Mouse (Mus musculus): Measurements from ENCODE around the gene Lrcol1. TPM values are rescaled to one million over a fixed set of nuclear protein-coding genes. Genes with fewer than 3 reads are reported as not detected.

Gene Lrcol1
- polyA plus RNA-seq (2015; fragmentation: Nextera tagmentation; extraction: Ambion mirVana) = not detected in 2 replicates

GRCm38 (mm10) chr5:110344524-110344923, at the start of gene Lrcol1:
Gene Lrcol1, plus strand, starts transcription at chr5:110344730.
- ATAC-seq (ENCODE audit: insufficient number of reproducible peaks, low FRiP score, low TSS enrichment, low read depth) = no peak
- H3K27ac ChIP-seq (replicated peaks) = no peak within 1 kb of the TSS
- no peaks in the 10 kb centered on the region for H3K36me3 ChIP-seq
- H3K9ac ChIP-seq = no peak within 1 kb of the TSS
- peaks cover 14% of the 10 kb centered on the region for H3K4me1 ChIP-seq
- no peaks in the 10 kb centered on the region for H3K9me3 ChIP-seq (replicated peaks)
- peak within 1 kb of the TSS; percentile 98; the same call in 1 of the 2 replicates for H3K4me2 ChIP-seq (replicated peaks)
- 60% methylated on average over 4 of the region's 4 CpGs for WGBS
- no peak within 1 kb of the TSS for H3K4me3 ChIP-seq (replicated peaks)
- peaks cover 27% of the 10 kb centered on the region for H3K27me3 ChIP-seq

- Histone ChIP-seq H3K9ac (no peak overlapping the region), H3K27ac (replicated peaks) (no peak overlapping the region), H3K27me3 (no peaks in the 10 kb centered on the region), H3K9me3 (replicated peaks) (no peaks in the 10 kb centered on the region), H3K4me1 (no peaks in the 10 kb centered on the region), H3K36me3 (peaks cover 68% of the 10 kb centered on the region), H3K4me3 (replicated peaks) (no peak overlapping the region), H3K4me2 (replicated peaks) (no peak overlapping the region)
- no peak for ATAC-seq (ENCODE audit: insufficient number of reproducible peaks, low FRiP score, low TSS enrichment, low read depth)
- whole genome bisulfite sequencing = 92% methylated on average over 1 of the region's 1 CpGs
Observed at GRCm38 (mm10) chr5:110296637-110297036, 47.9 kb upstream of the Lrcol1 start.

DNA sequence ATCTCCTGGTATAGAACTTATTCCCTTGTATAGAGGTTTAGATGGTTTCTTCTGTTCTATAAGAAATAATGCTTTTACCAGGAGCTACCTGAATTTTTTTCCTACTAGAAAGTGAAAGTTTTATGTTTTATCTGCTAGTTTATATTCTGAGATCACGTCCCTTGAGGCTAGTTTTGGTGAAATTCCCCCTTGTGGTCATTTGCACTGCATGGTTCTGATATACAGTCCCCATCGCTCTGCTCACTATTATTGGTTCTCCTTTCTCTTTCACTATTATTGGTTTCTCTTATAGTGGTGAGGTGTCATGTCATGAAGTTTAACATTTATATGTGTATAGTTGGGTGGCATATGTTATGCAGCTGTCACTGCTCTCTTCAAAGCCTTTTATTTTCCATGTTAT, 43.9 kb upstream of the Lrcol1 start:
- Histone ChIP-seq H3K36me3 (peaks cover 82% of the 10 kb centered on the region), H3K9me3 (replicated peaks) (no peaks in the 10 kb centered on the region)
- WGBS = 89% methylated on average over 2 of the region's 2 CpGs

DNA sequence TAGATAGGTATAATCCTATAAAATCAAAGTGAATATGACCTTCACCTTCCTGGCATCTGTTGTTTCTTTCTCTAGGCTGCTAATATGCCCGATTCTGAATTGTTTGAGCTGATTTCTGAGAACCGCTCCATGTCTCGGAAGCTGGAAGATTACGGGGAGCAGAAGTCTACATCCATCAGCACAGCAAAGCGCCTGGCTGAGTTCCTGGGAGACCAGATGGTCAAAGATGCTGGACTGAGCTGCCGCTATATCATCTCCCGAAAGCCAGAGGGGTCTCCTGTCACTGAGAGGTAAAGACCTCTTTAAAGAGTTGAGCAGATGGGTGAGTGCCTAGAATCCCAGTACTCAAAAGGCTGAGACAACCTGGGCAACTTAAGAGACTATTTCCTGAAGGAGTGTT, 35.7 kb upstream of the Lrcol1 start:
- peaks cover 73% of the 10 kb centered on the region for H3K36me3 ChIP-seq
- no peak overlapping the region for H3K4me2 ChIP-seq (replicated peaks)
- 96% methylated on average over 7 of the region's 7 CpGs for WGBS
- no peaks in the 10 kb centered on the region for H3K27me3 ChIP-seq
- H3K9ac ChIP-seq = no peak overlapping the region
- no peaks in the 10 kb centered on the region for H3K9me3 ChIP-seq (replicated peaks)
- no peak for ATAC-seq (ENCODE audit: insufficient number of reproducible peaks, low FRiP score, low TSS enrichment, low read depth)
- no peak overlapping the region for H3K4me3 ChIP-seq (replicated peaks)
- no peaks in the 10 kb centered on the region for H3K4me1 ChIP-seq
- H3K27ac ChIP-seq (replicated peaks) = no peak overlapping the region

More for the DNA sequence above, 43.9 kb upstream of the Lrcol1 start:
- Histone ChIP-seq H3K27ac (replicated peaks) (no peak overlapping the region), H3K4me2 (replicated peaks) (no peak overlapping the region), H3K27me3 (no peaks in the 10 kb centered on the region), H3K4me3 (replicated peaks) (no peak overlapping the region), H3K9ac (no peak overlapping the region), H3K4me1 (no peaks in the 10 kb centered on the region)
- ATAC-seq (ENCODE audit: insufficient number of reproducible peaks, low FRiP score, low TSS enrichment, low read depth) = no peak

DNA sequence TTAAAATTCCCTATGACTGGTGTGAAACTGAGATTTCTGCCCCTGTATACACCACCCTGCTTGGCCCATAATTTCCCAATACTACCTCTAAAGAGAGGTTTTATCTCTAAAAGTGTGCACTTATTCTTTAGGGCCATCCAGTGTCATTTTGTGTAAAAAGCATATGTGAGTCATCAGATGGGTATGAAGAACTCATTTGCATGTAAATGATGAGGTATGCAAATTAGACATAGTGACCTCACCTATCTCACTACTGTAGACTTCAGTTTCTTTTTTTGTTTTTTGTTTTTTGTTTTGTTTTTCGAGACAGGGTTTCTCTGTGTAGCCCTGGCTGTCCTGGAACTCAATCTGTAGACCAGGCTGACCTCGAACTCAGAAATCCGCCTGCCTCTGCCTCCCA, 31.4 kb upstream of the Lrcol1 start:
- WGBS = 87% methylated on average over 3 of the region's 3 CpGs
- no peak overlapping the region for H3K4me2 ChIP-seq (replicated peaks)

GRCm38 (mm10) chr5:110330508-110330907, 14.0 kb upstream of the Lrcol1 start:
- Histone ChIP-seq H3K9me3 (replicated peaks) (no peaks in the 10 kb centered on the region), H3K4me2 (replicated peaks) (no peak overlapping the region), H3K27me3 (no peaks in the 10 kb centered on the region), H3K36me3 (peaks cover 67% of the 10 kb centered on the region), H3K4me3 (replicated peaks) (no peak overlapping the region), H3K9ac (no peak overlapping the region), H3K4me1 (no peaks in the 10 kb centered on the region), H3K27ac (replicated peaks) (no peak overlapping the region)
- WGBS = 85% methylated on average over 3 of the region's 3 CpGs
- no peak for ATAC-seq (ENCODE audit: insufficient number of reproducible peaks, low FRiP score, low TSS enrichment, low read depth)

More for the DNA sequence above, 31.4 kb upstream of the Lrcol1 start:
- Histone ChIP-seq H3K9me3 (replicated peaks) (no peaks in the 10 kb centered on the region), H3K36me3 (peaks cover 52% of the 10 kb centered on the region), H3K4me3 (replicated peaks) (no peak overlapping the region), H3K4me1 (no peaks in the 10 kb centered on the region), H3K27ac (replicated peaks) (no peak overlapping the region), H3K27me3 (no peaks in the 10 kb centered on the region), H3K9ac (no peak overlapping the region)
- no peak for ATAC-seq (ENCODE audit: insufficient number of reproducible peaks, low FRiP score, low TSS enrichment, low read depth)

DNA sequence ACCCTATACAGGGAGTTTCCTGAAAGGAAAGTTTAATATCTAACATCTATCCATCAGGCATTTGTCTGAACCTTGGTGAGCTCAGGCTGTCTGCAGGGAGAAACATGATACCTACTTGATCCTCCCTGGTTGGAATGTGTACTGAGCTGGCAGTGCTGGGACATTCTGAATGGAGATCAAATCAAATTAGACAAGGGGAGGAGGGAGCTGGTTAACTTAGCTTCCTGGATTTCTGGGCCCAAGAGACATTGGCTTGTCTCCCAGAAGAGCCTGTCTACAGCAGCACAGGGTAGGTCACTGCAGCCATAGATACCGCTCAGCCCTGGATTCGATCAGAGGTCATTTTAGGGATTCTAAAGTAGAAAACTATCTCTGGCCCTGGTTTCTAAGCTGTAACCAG, 5.7 kb upstream of the Lrcol1 start:
- no peak overlapping the region for H3K4me2 ChIP-seq (replicated peaks)
- 54% methylated on average over 2 of the region's 2 CpGs for WGBS
- peaks cover 24% of the 10 kb centered on the region for H3K27me3 ChIP-seq
- peaks cover 23% of the 10 kb centered on the region for H3K4me1 ChIP-seq
- no peak overlapping the region for H3K4me3 ChIP-seq (replicated peaks)
- no peaks in the 10 kb centered on the region for H3K9me3 ChIP-seq (replicated peaks)
- peaks cover 40% of the 10 kb centered on the region for H3K36me3 ChIP-seq
- no peak overlapping the region; the same call in 1 of the 2 replicates for H3K27ac ChIP-seq (replicated peaks)
- peak; percentile 18; the same call in 1 of the 2 replicates for ATAC-seq (ENCODE audit: insufficient number of reproducible peaks, low FRiP score, low TSS enrichment, low read depth)
- H3K9ac ChIP-seq = no peak overlapping the region

- Histone ChIP-seq H3K4me3 (replicated peaks) (peak within 1 kb of the TSS; percentile 50), H3K9me3 (replicated peaks) (no peaks in the 10 kb centered on the region), H3K36me3 (peaks cover under 1% of the 10 kb centered on the region; the same call in 1 of the 2 replicates), H3K27me3 (peaks cover 27% of the 10 kb centered on the region), H3K9ac (peak within 1 kb of the TSS; percentile 37), H3K4me2 (replicated peaks) (peak within 1 kb of the TSS; percentile 98), H3K27ac (replicated peaks) (no peak within 1 kb of the TSS), H3K4me1 (peaks cover 23% of the 10 kb centered on the region)
- WGBS = 1% methylated on average over 43 of the region's 43 CpGs
- ATAC-seq (ENCODE audit: insufficient number of reproducible peaks, low FRiP score, low TSS enrichment, low read depth) = peak; percentile 41; the same call in 1 of the 2 replicates
Observed at GRCm38 (mm10) chr5:110342648-110343284, 1.8 kb upstream of the Lrcol1 start, which contains the start of gene P2rx2. Gene P2rx2, minus strand, starts transcription at chr5:110343212.

DNA sequence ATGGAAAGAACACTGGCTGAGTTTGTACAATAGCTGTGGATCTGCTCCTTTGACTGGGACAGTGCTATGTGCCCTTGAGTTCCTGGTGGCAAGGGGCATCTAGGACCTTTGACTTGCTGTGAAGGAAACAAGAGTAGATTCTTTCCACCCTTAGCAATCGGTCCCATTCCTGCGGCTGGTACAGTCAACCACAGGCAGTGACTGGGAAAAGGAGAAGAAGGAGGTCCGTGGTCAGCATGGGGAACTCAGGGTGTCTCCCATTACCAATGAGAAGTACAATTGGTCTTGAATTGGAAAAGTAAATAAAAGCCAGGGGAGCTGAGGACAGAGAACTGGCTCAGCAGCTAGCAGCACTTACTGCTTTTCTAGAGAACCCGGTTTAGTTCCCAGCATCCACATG, 1.0 kb downstream of the Lrcol1 start:
- no peak overlapping the region for H3K4me3 ChIP-seq (replicated peaks)
- no peaks in the 10 kb centered on the region for H3K36me3 ChIP-seq
- no peak overlapping the region for H3K27ac ChIP-seq (replicated peaks)
- ATAC-seq (ENCODE audit: insufficient number of reproducible peaks, low FRiP score, low TSS enrichment, low read depth) = no peak
- H3K4me2 ChIP-seq (replicated peaks) = no peak overlapping the region
- H3K27me3 ChIP-seq = peaks cover 27% of the 10 kb centered on the region
- peaks cover 14% of the 10 kb centered on the region for H3K4me1 ChIP-seq
- 69% methylated on average over 4 of the region's 4 CpGs for whole genome bisulfite sequencing
- H3K9ac ChIP-seq = no peak overlapping the region
- H3K9me3 ChIP-seq (replicated peaks) = no peaks in the 10 kb centered on the region

DNA sequence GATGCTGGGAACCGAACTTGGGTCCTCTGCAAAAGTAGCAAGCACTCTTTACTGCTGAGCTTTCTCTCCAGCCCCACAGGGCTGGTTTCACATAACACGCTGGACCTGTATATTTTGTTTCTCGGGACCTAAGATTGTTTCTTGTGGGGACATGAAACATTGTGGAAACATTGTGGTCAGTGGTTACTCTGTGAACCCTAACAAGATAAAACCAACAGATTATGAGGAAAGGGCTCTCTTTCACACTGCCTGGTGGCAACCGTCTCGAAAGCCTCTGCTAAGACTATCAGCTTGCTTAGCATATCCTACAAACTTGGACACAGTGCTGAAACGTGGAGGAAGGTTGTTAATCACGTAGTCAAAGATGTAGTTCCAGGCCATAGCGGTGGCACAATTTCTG, 2.5 kb downstream of the Lrcol1 start:
- H3K9ac ChIP-seq = no peak overlapping the region
- H3K4me3 ChIP-seq (replicated peaks) = no peak overlapping the region
- WGBS = 80% methylated on average over 8 of the region's 8 CpGs
- H3K9me3 ChIP-seq (replicated peaks) = no peaks in the 10 kb centered on the region
- peaks cover 18% of the 10 kb centered on the region for H3K27me3 ChIP-seq
- H3K36me3 ChIP-seq = no peaks in the 10 kb centered on the region
- no peak overlapping the region for H3K4me2 ChIP-seq (replicated peaks)
- no peak for ATAC-seq (ENCODE audit: insufficient number of reproducible peaks, low FRiP score, low TSS enrichment, low read depth)
- H3K4me1 ChIP-seq = peaks cover 13% of the 10 kb centered on the region
- no peak overlapping the region for H3K27ac ChIP-seq (replicated peaks)

DNA sequence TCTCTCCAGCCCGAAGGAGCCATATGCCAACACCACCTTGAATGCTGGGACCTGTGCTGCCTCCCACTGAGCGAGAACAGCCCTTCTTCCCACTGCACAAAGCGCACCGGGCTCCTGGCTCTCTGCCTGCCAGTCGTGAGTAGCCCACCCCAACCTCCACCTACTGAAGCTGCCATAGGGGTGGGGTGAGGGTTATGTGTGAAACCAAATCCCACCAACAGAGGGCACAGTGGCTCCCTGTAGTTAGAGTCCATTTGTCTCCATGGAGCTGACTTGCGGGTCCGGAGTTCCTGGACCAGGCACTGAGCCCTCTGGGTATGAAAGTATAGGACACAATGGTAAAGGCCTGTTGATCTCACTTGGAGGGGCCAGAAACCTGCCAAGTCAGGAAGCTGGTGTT, 10.2 kb downstream of the Lrcol1 start:
- H3K4me1 ChIP-seq = 0 out of 2 replicates have a peak, but pooled peaks cover 4% of the 10 kb centered on the region
- ATAC-seq (ENCODE audit: insufficient number of reproducible peaks, low FRiP score, low TSS enrichment, low read depth) = no peak
- H3K36me3 ChIP-seq = no peaks in the 10 kb centered on the region
- no peak overlapping the region for H3K27ac ChIP-seq (replicated peaks)
- peaks cover 2% of the 10 kb centered on the region; the same call in 1 of the 2 replicates for H3K27me3 ChIP-seq
- WGBS = 16% methylated on average over 7 of the region's 7 CpGs
- no peak overlapping the region for H3K4me2 ChIP-seq (replicated peaks)
- H3K4me3 ChIP-seq (replicated peaks) = no peak overlapping the region
- no peak overlapping the region for H3K9ac ChIP-seq
- H3K9me3 ChIP-seq (replicated peaks) = no peaks in the 10 kb centered on the region

Data from embryonic facial prominence, embryonic 15.5 days (tissue).